Mouse (Mus musculus): Measurements from ENCODE around the gene Zc3h7b. TPM values are rescaled to one million over a fixed set of nuclear protein-coding genes. Genes with fewer than 3 reads are reported as not detected.
"Not testable (repeated sequence)": the region's sequence is repeated elsewhere in the genome, so short reads cannot be mapped to it uniquely, and the experiment has no call there.

Zc3h7b gene
- 43.4 and 44.3 TPM in 2 replicates for polyA plus RNA-seq (2016; fragmentation: Nextera tagmentation; extraction: Ambion mirVana)

DNA sequence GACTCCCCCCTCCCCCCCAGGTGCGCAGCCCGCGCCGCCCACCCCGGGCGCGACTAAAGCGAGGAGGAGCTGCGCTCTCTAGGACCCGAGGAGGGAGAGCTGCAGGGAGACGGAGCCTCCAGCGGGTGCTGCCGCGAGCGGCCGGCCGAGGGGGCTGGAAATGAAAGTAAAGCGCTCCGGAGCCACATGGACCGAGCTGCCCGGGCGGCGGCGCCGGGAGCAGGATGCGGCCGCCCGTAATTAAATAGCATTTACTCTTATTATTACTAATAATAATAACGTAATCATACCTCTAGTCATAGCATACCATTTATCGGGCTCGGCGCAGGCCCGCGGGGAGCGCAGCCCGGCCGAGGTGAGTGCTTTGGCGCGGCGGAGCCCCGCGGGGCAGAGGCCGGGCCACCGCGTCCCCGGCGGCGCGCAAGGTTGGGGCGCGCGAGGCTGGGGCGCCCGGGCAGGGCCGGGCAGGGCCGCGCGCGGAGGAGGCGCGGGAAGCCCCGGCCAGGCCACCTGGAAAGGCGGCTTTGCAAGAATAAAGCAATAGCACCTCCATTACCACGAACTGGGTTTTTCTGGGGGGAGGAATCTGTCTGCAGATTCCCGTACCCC is at the start of gene Zc3h7b, which contains the start of gene Rangap1:
Gene Zc3h7b (plus strand): TSS at position 66 of the 609 bp plus-strand sequence.
Gene Rangap1 (minus strand): TSS at position 539 of the 609 bp plus-strand sequence.
- H3K4me1 ChIP-seq, result peaks cover 23% of the 10 kb centered on the region
- H3K27me3 ChIP-seq (ENCODE audit: poor library complexity, severe bottlenecking), result no peaks in the 10 kb centered on the region
- no peaks in the 10 kb centered on the region for H3K9me3 ChIP-seq
- H3K4me3 ChIP-seq, result peak within 1 kb of the TSS; percentile 95
- WGBS, result under 1% methylated on average over 65 of the region's 65 CpGs
- DNase-seq (ENCODE audit: extremely low spot score, low spot score), result peak; percentile 79
- peaks cover 19% of the 10 kb centered on the region for H3K36me3 ChIP-seq (replicated peaks)
- H3K27ac ChIP-seq, result peak within 1 kb of the TSS; percentile 98

DNA sequence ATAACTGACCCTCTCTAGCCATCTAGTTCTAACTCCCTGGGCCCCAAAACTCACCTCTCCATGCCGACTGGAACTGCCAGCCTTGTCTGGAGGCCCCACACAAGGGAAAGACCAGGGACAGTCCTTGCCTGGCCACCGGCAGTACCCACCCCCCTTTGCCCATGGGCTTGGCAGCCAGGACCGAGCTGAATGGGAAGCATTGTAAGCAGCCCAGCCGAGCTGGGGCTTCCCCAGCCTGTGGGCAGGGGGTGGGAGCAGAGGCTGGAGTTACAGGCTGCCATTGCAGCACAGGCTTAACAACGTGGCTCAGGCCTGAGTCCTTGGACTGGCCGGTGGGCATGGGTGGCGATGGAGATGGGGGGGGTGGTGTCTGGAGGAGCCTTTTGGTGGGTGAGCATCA is 47.7 kb upstream of the Zc3h7b start, which contains the start of gene Chadl:
Gene Chadl (minus strand): TSS at position 113 of the 400 bp plus-strand sequence.
- Histone ChIP-seq H3K4me1 (peaks cover 26% of the 10 kb centered on the region), H3K4me3 (no peak within 1 kb of the TSS), H3K27me3 (ENCODE audit: poor library complexity, severe bottlenecking) (peaks cover 53% of the 10 kb centered on the region), H3K27ac (no peak within 1 kb of the TSS), H3K9me3 (no peaks in the 10 kb centered on the region), H3K36me3 (replicated peaks) (peaks cover 3% of the 10 kb centered on the region)
- 58% methylated on average over 7 of the region's 7 CpGs for WGBS
- no peak for DNase-seq (ENCODE audit: extremely low spot score, low spot score)

DNA sequence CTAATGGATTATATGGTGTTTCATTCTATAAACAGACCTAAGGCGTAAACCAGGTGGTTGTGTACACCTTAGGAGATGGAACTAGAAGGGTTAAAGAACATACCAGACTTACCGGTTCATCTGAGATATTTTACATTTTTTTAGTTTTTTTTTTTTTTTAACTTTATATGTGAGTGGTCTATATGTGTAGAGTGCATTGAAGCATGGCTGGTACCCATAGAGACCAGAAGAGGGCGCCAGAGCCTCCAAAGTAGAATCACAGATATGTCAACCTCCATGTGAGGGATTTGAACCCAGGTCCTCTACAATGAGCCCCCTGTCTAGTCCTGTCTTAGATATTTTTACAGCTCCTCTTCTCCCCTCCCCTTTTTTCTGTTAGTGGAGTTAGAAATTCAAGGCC is 47.0 kb upstream of the Zc3h7b start:
- 56% methylated on average over 3 of the region's 3 CpGs for WGBS
- no peak for DNase-seq (ENCODE audit: extremely low spot score, low spot score)
- Histone ChIP-seq H3K9me3 (no peaks in the 10 kb centered on the region), H3K27me3 (ENCODE audit: poor library complexity, severe bottlenecking) (peaks cover 46% of the 10 kb centered on the region), H3K4me3 (no peak overlapping the region), H3K27ac (no peak overlapping the region), H3K4me1 (peaks cover 26% of the 10 kb centered on the region), H3K36me3 (replicated peaks) (peaks cover 10% of the 10 kb centered on the region)

DNA sequence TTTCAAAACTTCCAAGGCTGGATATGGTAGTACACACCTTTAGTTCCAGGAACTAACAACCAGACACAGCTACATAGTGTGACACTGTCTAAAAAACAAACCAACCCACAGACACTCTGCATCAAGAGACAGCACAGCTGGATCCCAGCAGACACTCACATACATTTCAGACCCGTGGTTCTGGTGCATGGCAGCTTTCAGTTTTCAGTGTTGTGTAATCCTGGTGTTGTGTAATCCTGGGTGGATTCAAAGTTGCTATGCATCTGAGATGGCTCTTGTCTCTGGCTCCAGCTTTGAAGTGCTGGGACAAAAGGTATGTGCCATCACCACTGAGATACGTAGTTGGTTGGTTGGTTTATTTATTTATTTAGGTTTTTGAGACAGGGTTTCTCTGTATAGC is 46.3 kb upstream of the Zc3h7b start:
- H3K36me3 ChIP-seq (replicated peaks), result peaks cover 17% of the 10 kb centered on the region
- H3K9me3 ChIP-seq, result no peaks in the 10 kb centered on the region
- H3K27me3 ChIP-seq (ENCODE audit: poor library complexity, severe bottlenecking), result peaks cover 39% of the 10 kb centered on the region
- peaks cover 19% of the 10 kb centered on the region for H3K4me1 ChIP-seq
- no peak for DNase-seq (ENCODE audit: extremely low spot score, low spot score)
- WGBS, result 74% methylated on average over 2 of the region's 2 CpGs
- H3K27ac ChIP-seq, result no peak overlapping the region
- H3K4me3 ChIP-seq, result no peak overlapping the region

DNA sequence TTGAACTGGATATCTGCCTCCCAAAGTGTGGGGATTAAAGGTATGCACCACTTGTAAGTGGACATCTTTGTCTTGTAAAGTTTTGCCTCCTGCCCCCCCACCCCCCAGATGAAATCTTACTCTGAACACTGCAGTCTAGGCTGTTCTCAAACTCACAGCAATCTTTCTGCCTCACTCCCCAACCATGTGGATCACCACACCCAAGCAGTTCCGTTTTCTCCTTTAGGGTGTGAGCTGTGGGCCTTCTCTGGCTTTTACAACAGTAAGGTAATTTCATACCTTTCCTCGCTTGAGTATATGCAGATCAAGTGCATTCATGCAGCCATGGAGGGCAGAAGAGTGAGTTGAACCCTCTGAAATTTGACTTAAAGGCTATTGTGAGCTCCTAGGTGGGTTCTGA is 44.7 kb upstream of the Zc3h7b start:
- H3K27ac ChIP-seq, result no peak overlapping the region
- H3K36me3 ChIP-seq (replicated peaks), result peaks cover 33% of the 10 kb centered on the region
- 67% methylated on average over 2 of the region's 2 CpGs for WGBS
- H3K4me3 ChIP-seq, result no peak overlapping the region
- peaks cover 23% of the 10 kb centered on the region for H3K27me3 ChIP-seq (ENCODE audit: poor library complexity, severe bottlenecking)
- DNase-seq (ENCODE audit: extremely low spot score, low spot score), result no peak
- no peaks in the 10 kb centered on the region for H3K9me3 ChIP-seq
- H3K4me1 ChIP-seq, result 0 out of 2 replicates have a peak, but pooled peaks cover 4% of the 10 kb centered on the region

DNA sequence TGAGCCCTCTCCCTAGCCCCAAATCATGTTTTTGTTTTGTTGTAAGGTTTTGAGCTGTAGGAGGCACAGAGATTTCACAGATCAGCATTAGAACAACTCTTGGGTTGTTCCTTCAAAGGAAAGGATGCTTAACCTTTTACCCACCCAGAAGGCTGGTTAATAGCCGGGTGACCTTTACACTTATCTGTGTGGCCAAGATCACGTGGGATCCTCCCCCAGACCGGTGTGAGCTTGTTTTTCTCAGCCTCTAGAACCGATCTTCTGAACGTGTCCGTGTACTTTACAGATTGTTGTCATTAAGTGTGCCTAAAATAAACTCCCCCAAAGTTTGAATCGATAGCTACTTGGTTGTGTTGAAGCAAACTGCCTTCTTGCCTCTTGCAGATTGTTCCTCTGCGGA is 44.3 kb upstream of the Zc3h7b start:
- Histone ChIP-seq H3K9me3 (no peaks in the 10 kb centered on the region), H3K27me3 (ENCODE audit: poor library complexity, severe bottlenecking) (peaks cover 18% of the 10 kb centered on the region), H3K36me3 (replicated peaks) (peaks cover 38% of the 10 kb centered on the region), H3K4me3 (no peak overlapping the region), H3K27ac (no peak overlapping the region), H3K4me1 (0 out of 2 replicates have a peak, but pooled peaks cover 4% of the 10 kb centered on the region)
- no peak for DNase-seq (ENCODE audit: extremely low spot score, low spot score)
- WGBS, result 86% methylated on average over 8 of the region's 8 CpGs

DNA sequence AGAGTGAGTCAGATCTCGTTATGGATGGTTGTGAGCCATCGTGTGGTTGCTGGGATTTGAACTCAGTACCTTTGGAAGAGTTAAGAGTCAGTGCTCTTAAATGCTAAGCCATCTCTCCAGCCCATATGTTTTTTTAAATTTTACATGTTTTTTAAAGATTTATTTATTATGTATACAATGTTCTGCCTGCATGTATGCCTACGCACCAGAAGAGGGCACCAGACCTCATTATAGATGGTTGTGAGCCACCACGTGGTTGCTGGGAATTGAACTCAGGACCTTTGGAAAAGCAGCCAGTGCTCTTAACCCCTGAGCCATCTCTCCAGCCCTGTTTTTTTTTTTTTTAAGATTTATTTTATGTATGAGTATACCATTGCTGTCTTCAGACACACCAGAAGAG is 43.5 kb upstream of the Zc3h7b start:
- H3K4me1 ChIP-seq; H3K27ac ChIP-seq; H3K4me3 ChIP-seq; H3K9me3 ChIP-seq; DNase-seq (ENCODE audit: extremely low spot score, low spot score): not testable (repeated sequence)
- WGBS, result 79% methylated on average over 4 of the region's 4 CpGs
- H3K36me3 ChIP-seq (replicated peaks), result peaks cover 45% of the 10 kb centered on the region
- peaks cover 11% of the 10 kb centered on the region for H3K27me3 ChIP-seq (ENCODE audit: poor library complexity, severe bottlenecking)

DNA sequence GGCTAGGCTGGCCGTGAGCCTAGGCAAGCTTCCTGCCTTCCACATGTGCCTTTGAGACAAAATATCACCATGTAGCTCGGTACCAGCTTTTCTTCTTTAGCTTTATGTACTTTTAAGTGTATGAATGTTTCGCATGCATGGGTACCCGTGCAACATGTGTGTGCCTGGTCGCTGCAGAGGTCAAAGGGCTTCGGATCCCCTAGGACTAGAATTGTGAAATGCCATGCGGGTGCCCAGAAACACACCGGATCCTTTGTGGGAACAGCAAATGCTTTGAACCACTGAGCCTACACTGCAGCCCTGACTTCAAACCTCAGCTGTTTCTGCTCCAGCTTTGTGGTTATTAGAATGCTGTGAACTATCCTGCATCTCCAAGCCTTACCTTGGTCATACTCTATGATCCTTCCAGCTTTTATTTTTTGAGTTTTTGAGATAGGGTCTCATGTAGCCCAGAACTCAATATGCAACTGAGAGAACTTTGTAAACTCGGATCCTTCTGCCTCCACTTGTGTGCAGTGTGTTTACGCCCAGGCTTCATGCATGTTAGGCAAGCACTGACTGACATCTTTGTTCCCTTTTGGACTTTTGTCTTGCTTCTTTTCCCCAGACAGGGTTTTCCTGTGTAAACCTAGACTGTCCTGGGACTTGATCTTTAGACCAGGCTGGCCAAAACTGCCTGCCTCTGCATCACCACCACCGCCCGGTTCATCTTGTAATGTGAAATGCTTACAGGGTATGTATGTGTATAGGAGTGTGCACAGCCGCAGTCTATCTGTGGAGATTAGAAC is 42.4 kb upstream of the Zc3h7b start:
- no peaks in the 10 kb centered on the region for H3K27me3 ChIP-seq (ENCODE audit: poor library complexity, severe bottlenecking)
- WGBS, result 88% methylated on average over 13 of the region's 13 CpGs
- no peak overlapping the region for H3K27ac ChIP-seq
- H3K4me3 ChIP-seq, result no peak overlapping the region
- H3K36me3 ChIP-seq (replicated peaks), result peaks cover 57% of the 10 kb centered on the region
- DNase-seq (ENCODE audit: extremely low spot score, low spot score), result no peak
- H3K4me1 ChIP-seq, result no peaks in the 10 kb centered on the region
- no peaks in the 10 kb centered on the region for H3K9me3 ChIP-seq

DNA sequence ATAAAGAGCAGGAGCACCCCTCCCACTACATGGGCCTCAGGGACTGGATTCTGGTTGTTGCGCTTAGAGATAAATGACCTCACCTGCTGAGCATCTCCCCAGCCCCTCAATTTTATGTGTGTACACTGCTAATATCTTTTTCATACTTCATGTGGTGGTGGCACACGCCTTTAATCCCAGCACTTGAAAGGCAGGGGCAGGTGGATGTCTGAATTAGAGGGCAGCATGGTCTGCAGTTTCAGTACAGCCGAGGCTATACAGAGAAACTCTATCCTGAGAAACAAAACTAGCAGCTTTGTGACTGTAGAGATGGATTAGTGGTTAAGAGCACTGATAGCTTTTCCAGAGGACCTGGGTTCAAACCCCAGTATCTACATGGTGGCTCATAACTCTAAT is 41.8 kb upstream of the Zc3h7b start:
- Histone ChIP-seq H3K36me3 (replicated peaks) (peaks cover 62% of the 10 kb centered on the region), H3K27ac (no peak overlapping the region), H3K4me1 (no peaks in the 10 kb centered on the region), H3K4me3 (no peak overlapping the region), H3K27me3 (ENCODE audit: poor library complexity, severe bottlenecking) (no peaks in the 10 kb centered on the region), H3K9me3 (no peaks in the 10 kb centered on the region)
- WGBS, result 91% methylated on average over 3 of the region's 3 CpGs
- DNase-seq (ENCODE audit: extremely low spot score, low spot score), result no peak

DNA sequence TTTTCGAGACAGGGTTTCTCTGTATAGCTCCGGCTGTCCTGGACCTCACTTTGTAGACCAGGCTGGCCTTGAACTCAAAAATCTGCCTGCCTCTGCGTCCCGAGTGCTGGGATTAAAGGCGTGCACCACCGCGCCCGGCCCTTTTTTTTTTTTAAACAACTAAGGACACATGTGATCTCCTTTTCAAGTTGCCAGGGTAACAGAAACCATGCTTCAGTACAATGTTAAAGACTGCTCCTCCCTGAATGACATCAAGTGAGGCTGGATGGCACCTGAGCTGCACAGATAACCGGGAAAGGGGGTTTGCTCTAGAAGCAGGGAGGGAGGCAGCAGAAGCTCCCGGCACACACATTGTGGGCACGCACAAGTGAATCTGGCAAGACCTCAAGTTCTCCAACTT is 35.9 kb upstream of the Zc3h7b start:
- WGBS, result 93% methylated on average over 11 of the region's 11 CpGs
- no peak overlapping the region for H3K4me3 ChIP-seq
- no peak for DNase-seq (ENCODE audit: extremely low spot score, low spot score)
- no peaks in the 10 kb centered on the region for H3K27me3 ChIP-seq (ENCODE audit: poor library complexity, severe bottlenecking)
- no peak overlapping the region for H3K27ac ChIP-seq
- H3K9me3 ChIP-seq, result no peaks in the 10 kb centered on the region
- peaks cover 99% of the 10 kb centered on the region for H3K36me3 ChIP-seq (replicated peaks)
- H3K4me1 ChIP-seq, result no peaks in the 10 kb centered on the region

DNA sequence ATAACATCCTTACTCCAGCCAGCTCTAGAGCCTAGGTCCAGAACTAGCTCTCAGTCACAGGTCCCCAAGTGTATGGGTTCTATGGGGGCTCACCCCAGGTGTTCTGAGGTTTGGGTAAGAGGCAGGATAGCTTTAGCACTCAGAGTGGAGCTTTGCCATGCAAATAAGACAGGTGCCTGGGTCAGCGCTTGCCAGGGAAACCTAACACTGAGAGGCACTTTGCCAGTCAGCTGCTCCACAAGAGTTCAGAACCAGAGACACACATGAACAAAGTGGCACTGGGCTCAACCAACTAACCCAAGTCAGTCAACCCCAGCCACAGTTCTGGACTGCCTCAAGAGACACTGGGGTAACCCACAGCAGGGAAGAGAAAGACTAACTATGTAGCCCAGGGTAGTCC is 35.2 kb upstream of the Zc3h7b start:
- no peak for DNase-seq (ENCODE audit: extremely low spot score, low spot score)
- WGBS, result 100% methylated on average over 1 of the region's 1 CpGs
- no peak overlapping the region for H3K27ac ChIP-seq
- no peaks in the 10 kb centered on the region for H3K4me1 ChIP-seq
- no peaks in the 10 kb centered on the region for H3K27me3 ChIP-seq (ENCODE audit: poor library complexity, severe bottlenecking)
- H3K36me3 ChIP-seq (replicated peaks), result peaks cover 95% of the 10 kb centered on the region
- no peak overlapping the region for H3K4me3 ChIP-seq
- H3K9me3 ChIP-seq, result no peaks in the 10 kb centered on the region

DNA sequence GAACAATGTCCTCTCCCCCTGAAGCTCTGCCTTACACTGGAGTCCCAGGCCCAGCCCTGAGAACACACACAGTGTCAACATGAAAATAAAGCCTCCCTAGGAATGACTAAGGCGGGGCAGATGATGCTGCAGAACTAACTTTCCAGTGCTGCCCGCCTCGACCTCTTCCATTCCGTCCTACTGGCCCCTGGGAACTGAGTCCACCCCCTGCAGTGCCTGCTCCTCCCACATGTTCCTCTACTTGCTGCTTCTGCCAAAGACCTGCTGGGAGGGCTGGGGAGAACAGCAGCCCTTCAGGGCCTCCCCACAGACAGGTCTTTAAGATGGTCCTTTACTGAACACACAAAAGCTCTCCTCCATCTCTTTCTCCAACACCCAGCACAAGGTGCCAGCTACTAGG is 34.1 kb upstream of the Zc3h7b start:
- no peak overlapping the region for H3K4me3 ChIP-seq
- no peaks in the 10 kb centered on the region for H3K27me3 ChIP-seq (ENCODE audit: poor library complexity, severe bottlenecking)
- no peak for DNase-seq (ENCODE audit: extremely low spot score, low spot score)
- peaks cover 95% of the 10 kb centered on the region for H3K36me3 ChIP-seq (replicated peaks)
- H3K9me3 ChIP-seq, result no peaks in the 10 kb centered on the region
- H3K27ac ChIP-seq, result no peak overlapping the region
- WGBS, result 80% methylated on average over 4 of the region's 4 CpGs
- H3K4me1 ChIP-seq, result no peaks in the 10 kb centered on the region

DNA sequence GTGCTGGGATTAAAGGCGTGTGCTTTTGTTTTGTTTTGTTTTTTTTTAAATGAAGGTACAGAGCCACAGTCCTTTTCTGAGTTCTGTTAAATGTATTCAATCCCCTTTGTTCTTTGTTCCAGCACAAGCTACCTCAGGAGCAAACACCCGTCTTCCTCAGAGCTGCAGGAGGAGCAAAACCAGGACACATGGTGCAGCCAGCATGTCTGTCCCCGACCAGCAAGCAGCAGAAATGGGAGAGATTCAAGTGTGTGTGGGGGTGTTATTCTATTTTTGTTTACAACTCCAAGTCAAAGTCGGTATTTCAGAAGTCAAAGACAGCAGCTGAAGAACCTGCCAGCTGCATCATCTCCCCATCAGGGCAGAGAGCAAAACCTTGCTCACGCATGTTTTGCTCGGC is 31.1 kb upstream of the Zc3h7b start:
- Histone ChIP-seq H3K9me3 (no peaks in the 10 kb centered on the region), H3K4me1 (peaks cover 4% of the 10 kb centered on the region), H3K36me3 (replicated peaks) (peaks cover 95% of the 10 kb centered on the region), H3K4me3 (no peak overlapping the region), H3K27ac (no peak overlapping the region), H3K27me3 (ENCODE audit: poor library complexity, severe bottlenecking) (no peaks in the 10 kb centered on the region)
- WGBS, result 87% methylated on average over 6 of the region's 6 CpGs
- no peak for DNase-seq (ENCODE audit: extremely low spot score, low spot score)

Measured in forebrain, embryonic 10.5 days (tissue).